Mouse (Mus musculus) bone marrow, adult 2 months (tissue): ENCODE measurements around the gene Srrm1.

ENCODE experiments used
- CTCF ChIP-seq: fragments of 200-500 bp; IDR thresholded peaks from 2 replicates; pipeline ENCODE4 v1.5.1; 2011; ENCODE audit warnings: low read length, control low read depth; ENCODE audit not compliant: control insufficient read depth, insufficient read depth
- POLR2A ChIP-seq: fragments of 200-500 bp; IDR thresholded peaks from 2 replicates; pipeline ENCODE4 v1.6.1; 2011; ENCODE audit warnings: low read depth, mild to moderate bottlenecking, control low read depth, low read length, borderline replicate concordance; ENCODE audit not compliant: control insufficient read depth

- no peak for TF ChIP-seq CTCF
- TF ChIP-seq POLR2A = no peak
Measured at GRCm38 (mm10) chr4:135306533-135306932, 46.6 kb downstream of the Srrm1 start.
